Mouse (Mus musculus): ENCODE results near the gene Gtdc1.

Gene Gtdc1

DNA sequence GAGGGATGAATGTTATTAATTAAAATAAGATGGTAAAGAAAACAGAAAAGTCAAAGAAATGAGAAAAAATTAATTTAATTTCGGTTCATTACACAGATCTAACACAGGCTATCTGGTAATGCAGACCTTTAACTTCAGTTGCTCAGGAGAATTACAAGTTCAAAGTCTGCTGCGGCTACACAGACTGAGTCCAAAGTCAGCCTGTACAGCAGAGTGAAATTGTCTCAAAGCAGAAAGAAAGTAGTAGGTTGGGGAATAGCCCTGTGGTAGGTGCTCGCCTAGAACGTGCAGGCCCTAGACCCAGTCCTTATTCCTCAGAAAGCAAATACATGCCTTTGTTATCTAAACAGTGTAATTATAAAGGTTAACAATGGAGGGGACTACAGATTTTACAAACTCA is 135.6 kb downstream of the Gtdc1 start:
- in situ Hi-C loops (cut with MboI; ENCODE audit: unreplicated experiment in 2 of 2): no loop called here

DNA sequence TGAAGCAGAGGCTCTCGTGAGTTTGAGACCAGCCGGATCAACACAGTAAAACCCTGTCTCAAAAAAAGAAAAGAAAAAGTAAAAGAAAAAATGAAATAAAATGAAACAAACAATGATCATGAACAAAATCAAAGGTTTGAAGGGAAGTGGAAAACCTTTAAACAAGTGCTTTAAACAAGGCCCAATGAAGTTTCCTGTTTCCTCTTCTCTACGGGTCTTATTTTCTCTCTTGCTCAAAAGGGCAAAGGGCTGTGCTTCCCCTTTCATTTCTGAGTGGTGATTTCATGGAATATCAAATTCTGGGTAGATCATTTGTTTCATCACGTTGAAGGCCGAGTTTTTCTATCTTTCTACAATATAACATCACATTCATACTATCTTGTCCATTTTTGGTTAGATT is 136.3 kb downstream of the Gtdc1 start:
- in situ Hi-C loops (cut with MboI; ENCODE audit: unreplicated experiment in 2 of 2): no loop called here

DNA sequence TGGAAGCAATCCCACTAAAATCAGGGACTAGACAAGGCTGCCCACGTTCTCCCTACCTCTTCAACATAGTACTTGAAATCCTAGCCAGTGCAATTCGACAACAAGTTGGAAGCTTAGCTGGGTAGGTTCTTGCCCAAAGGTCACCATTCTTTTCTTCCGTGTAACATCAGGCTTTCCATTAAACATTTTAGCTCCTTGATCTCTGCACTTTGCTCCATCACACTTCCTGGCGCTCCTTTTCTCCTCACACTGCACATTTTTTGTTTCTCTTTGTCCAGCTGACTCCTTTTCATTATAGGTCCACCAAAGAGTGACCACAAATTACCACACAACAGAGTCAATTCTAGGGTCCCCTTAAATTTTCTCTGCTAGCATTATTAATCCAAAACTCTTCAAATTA is 144.7 kb downstream of the Gtdc1 start:
- in situ Hi-C loops (cut with MboI; ENCODE audit: unreplicated experiment in 2 of 2): no loop called here

GRCm38 (mm10) chr2:44780961-44781360 is 146.5 kb downstream of the Gtdc1 start:
- in situ Hi-C loops (cut with MboI; ENCODE audit: unreplicated experiment in 2 of 2): no loop called here

DNA sequence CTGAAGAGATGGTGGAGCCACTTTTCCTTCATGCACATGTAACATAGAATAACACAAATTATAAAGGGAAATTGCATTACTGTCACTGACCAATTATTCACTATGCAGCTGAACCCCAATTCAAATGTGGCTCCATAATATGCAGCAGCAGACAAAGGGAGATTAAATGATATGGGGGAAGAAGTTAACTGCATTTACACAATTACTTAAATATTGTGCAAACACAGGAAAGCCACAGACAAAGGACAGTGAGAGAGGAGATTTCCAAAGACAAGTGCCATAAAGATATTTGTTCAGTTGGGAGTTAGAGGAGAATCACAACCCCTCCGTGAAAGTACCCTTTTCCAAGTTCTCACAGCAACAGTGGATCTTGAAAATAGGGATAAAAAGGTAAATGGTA is 163.6 kb downstream of the Gtdc1 start:
- in situ Hi-C loops (cut with MboI; ENCODE audit: unreplicated experiment in 2 of 2): no loop called here

GRCm38 (mm10) chr2:44736618-44737017 is 190.8 kb downstream of the Gtdc1 start:
- in situ Hi-C loops (cut with MboI; ENCODE audit: unreplicated experiment in 2 of 2): no loop called here

DNA sequence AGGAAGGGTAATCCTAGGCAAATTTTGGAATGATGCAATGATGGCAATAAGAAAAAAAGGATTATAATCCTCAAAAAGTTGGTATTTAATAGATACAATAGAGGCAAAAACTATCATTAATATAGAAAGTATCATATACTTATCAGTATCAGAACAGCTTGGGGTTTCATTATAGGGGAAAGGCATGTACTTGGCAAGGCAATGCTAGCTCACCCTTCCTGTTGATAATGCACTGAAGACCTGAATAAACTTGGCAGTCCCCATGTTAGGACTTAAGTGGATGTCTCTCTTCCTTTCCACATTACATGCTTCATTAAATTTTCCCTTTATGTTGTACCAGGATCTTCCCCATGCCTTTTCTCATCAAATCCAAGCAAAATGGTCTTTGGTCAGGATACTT is 206.0 kb downstream of the Gtdc1 start:
- in situ Hi-C loops (cut with MboI; ENCODE audit: unreplicated experiment in 2 of 2): no loop called here

GRCm38 (mm10) chr2:44705883-44706615 is 221.4 kb downstream of the Gtdc1 start:
- in situ Hi-C loops (cut with MboI; ENCODE audit: unreplicated experiment in 2 of 2): no loop called here

- in situ Hi-C loops (cut with MboI; ENCODE audit: unreplicated experiment in 2 of 2): no loop called here
Observed at GRCm38 (mm10) chr2:44700276-44700675, 227.2 kb downstream of the Gtdc1 start.

- in situ Hi-C loops (cut with MboI; ENCODE audit: unreplicated experiment in 2 of 2): no loop called here
Observed at GRCm38 (mm10) chr2:44696441-44696840, 231.0 kb downstream of the Gtdc1 start.

DNA sequence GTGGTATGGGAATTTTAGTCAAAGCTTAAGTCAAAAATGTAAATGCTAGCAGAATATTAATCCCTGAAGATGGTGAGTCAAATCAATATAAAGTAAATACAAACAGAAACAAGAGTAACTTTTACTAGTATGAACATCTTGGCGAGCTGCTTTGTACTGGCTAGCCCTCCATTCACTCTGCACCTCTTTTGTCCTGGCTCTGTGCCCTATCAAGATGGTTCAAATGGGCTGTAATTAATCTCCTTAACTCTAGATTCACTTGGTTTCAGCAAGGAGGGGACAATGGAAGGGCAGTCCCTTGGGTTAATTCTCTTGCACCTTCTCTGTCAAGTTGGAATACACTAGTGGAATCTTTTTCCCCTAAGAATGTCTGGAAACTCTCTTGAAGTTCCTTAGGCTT is 233.6 kb downstream of the Gtdc1 start:
- in situ Hi-C loops (cut with MboI; ENCODE audit: unreplicated experiment in 2 of 2): no loop called here

- in situ Hi-C loops (cut with MboI; ENCODE audit: unreplicated experiment in 2 of 2): no loop called here
Observed at GRCm38 (mm10) chr2:44664049-44664448, 263.4 kb downstream of the Gtdc1 start.

DNA sequence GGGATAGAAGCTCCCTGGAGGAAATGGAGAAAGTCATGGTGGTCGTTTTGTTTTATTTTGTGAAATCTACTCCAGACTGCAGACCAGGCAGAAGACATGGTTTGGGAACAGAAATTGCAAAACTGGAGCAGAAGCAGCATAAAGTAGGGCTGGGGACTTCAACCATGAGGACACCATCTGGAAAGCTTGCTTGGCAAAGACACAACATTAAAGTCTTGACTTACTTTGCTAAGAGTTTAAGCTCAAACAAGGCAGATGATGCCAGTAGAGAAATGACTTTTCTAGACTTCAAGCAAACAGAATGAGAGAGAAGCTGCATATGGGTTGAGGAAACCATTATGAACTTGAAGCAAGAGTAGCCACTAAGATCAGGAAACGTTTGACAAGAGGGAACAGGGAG is 267.6 kb downstream of the Gtdc1 start:
- in situ Hi-C loops (cut with MboI; ENCODE audit: unreplicated experiment in 2 of 2): no loop called here

DNA sequence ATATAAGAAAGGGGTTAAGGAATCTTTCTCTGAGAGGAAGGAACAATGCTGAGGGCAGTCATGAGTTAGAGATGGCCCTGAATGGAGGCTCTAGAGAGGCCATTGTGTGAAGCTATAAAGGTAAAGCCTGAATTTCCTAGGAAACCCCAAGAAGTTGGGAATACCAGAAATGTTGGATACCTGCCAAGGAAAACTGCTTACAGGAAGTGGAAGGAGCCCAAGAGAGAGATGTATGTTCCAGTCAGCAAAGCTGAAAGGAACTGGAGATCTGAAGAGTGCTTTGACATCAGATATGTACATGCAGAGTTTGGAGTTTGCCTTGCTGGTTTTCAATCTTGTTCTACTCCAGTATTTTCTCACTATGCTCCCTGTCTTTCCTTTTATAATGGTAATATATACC is 268.4 kb downstream of the Gtdc1 start:
- in situ Hi-C loops (cut with MboI; ENCODE audit: unreplicated experiment in 2 of 2): no loop called here

DNA sequence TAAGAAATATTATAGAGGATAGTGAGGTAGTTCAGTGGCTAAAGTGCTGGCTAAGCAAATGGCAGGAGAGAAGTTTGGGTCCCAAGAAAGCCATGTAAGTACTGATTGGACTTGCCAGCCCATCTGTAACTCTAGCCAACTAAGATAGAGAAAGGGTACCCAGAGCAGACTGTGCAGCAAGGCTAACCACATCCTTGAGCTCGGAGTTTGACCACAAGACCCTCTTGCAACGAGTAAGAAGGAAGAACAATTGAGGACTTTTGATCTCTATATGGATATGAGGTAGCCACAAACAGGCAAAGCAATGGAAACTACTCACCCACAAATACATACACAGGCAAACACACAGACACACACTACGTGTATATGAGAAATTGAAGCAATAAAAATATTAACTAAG is 278.9 kb downstream of the Gtdc1 start:
- in situ Hi-C loops (cut with MboI; ENCODE audit: unreplicated experiment in 2 of 2): no loop called here

GRCm38 (mm10) chr2:44646398-44646797 is 281.1 kb downstream of the Gtdc1 start:
- in situ Hi-C loops (cut with MboI; ENCODE audit: unreplicated experiment in 2 of 2): no loop called here

DNA sequence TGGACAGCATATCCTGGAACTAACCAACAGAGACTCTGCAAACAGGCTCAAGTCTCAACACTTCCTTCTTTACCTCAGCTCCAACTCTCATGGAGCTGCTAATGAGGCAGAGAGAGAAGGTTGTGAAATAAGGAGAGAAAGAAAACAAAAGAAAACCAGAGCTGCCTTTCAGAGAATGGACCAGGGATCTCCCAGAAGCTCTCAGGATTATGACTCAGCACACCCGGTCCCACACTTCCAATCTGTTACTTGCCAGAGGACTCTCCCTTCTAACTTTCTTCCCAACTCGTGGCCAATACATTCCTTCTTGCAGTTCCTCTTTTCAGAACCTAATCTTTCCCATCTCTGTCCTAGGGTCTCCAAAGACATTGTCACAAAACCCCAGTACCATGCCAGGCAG is 288.1 kb downstream of the Gtdc1 start:
- in situ Hi-C loops (cut with MboI; ENCODE audit: unreplicated experiment in 2 of 2): no loop called here

GRCm38 (mm10) chr2:44638157-44638556 is 289.3 kb downstream of the Gtdc1 start:
- in situ Hi-C loops (cut with MboI; ENCODE audit: unreplicated experiment in 2 of 2): no loop called here

- in situ Hi-C loops (cut with MboI; ENCODE audit: unreplicated experiment in 2 of 2): no loop called here
Observed at GRCm38 (mm10) chr2:44633971-44634370, 293.5 kb downstream of the Gtdc1 start.

DNA sequence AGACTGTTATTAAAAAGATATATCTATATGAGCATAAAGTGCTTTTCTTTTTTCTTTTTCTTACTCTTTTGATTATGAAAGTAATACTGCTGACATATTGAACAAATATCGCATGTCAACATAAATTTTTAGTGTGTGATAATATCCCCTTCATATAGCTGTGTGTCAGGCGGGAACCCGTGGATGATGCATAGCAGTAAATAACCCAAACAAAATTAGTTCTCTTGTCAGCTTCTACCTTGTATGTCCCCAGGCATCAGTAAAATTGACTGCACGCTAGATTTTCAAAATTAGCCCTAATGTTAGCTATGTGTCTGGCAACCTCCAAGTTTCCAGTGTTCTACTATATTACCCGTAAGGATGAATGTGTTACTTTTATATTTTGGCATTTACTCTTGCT is 294.4 kb downstream of the Gtdc1 start:
- in situ Hi-C loops (cut with MboI; ENCODE audit: unreplicated experiment in 2 of 2): no loop called here

DNA sequence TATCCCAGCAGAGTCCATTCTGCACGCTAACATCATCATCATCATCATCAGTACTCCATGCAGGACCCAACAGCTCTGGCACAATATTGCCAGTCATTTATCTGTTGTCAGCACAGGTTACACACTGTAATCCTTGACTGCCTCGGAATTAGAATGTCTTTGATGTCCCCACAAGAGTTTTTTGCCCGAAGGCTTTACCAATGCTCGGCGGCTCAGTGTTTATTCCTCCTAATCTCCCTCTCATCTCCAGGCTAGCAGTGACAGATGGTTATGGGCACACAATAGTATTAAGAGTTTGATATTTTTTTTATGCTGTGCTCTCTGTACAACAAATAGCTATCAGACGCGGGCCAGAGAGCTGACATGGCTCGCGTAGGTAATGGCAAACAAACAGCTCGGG is 294.9 kb downstream of the Gtdc1 start:
- in situ Hi-C loops (cut with MboI; ENCODE audit: unreplicated experiment in 2 of 2): no loop called here

GRCm38 (mm10) chr2:44631064-44631463 is 296.4 kb downstream of the Gtdc1 start:
- in situ Hi-C loops (cut with MboI; ENCODE audit: unreplicated experiment in 2 of 2): no loop called here

- in situ Hi-C loops (cut with MboI; ENCODE audit: unreplicated experiment in 2 of 2): no loop called here
Observed at GRCm38 (mm10) chr2:44628778-44629177, 298.7 kb downstream of the Gtdc1 start.
